22 mouse cellular contexts compared by ENCODE assay signal in genomic region chr6:49148368-49148767, GRCm38 (mm10).
A peak's percentile ranks its signal among the peaks of the same experiment; 100 is the strongest.
DNase-seq lines count a peak whose midpoint lies in the region; ATAC-seq lines count a peak whose summit lies in the region.
"Had no signal": no experiment of that assay in that cellular context is flagged by ENCODE, and none has a peak within 500 bp of the region (broad histone marks: within the 10 kb centered on the region; RNA-seq: fewer than 3 reads in every experiment).

No protein-coding gene starts in this region.

- no peak for ATAC-seq in midbrain, embryonic 11.5 days (ENCODE audit: low FRiP score)
- ATAC-seq in midbrain, embryonic 13.5 days = no peak
- no peak for ATAC-seq in CD4-positive, CD25-positive, alpha-beta regulatory T cell, adult 4 months
- ATAC-seq: activated CD4-positive, CD25-positive, alpha-beta regulatory T cell, adult 4 months; forebrain, embryonic 13.5 days; Patski had no signal

- H3K4me2 ChIP-seq in midbrain, embryonic 11.5 days = no peak overlapping the region
- no peak overlapping the region for H3K4me2 ChIP-seq in midbrain, embryonic 13.5 days (replicated peaks)
- H3K4me2 ChIP-seq: forebrain, embryonic 13.5 days; hindbrain, embryonic 13.5 days; neural tube, embryonic 15.5 days had no signal

- H3K9ac ChIP-seq in midbrain, embryonic 11.5 days (ENCODE audit: low read length) = no peak overlapping the region
- H3K9ac ChIP-seq in midbrain, embryonic 13.5 days (replicated peaks) = no peak overlapping the region
- H3K9ac ChIP-seq: forebrain, embryonic 13.5 days; hindbrain, embryonic 13.5 days; neural tube, embryonic 15.5 days had no signal

- no peak overlapping the region for H3K27ac ChIP-seq in midbrain, embryonic 11.5 days (ENCODE audit: low read depth, low read length)
- no peak overlapping the region for H3K27ac ChIP-seq in midbrain, embryonic 13.5 days
- H3K27ac ChIP-seq: embryonic facial prominence, embryonic 10.5 days; forebrain, embryonic 13.5 days; hindbrain, embryonic 13.5 days; macrophage; neural tube, embryonic 15.5 days had no signal

- H3K9me3 ChIP-seq in midbrain, embryonic 11.5 days (ENCODE audit: control insufficient read depth, low read length) = no peaks in the 10 kb centered on the region
- H3K9me3 ChIP-seq in midbrain, embryonic 13.5 days = no peaks in the 10 kb centered on the region
- H3K9me3 ChIP-seq: embryonic facial prominence, embryonic 10.5 days; forebrain, embryonic 13.5 days; hindbrain, embryonic 13.5 days; neural tube, embryonic 15.5 days had no signal

- DNase-seq in kidney, adult 11 months = peak; percentile 13
- DNase-seq in kidney, adult 9 months = no peak
- peak; percentile 72 for DNase-seq in midbrain, embryonic 11.5 days (ENCODE audit: low spot score, missing footprints)
- peak; percentile 30 for DNase-seq in kidney, postnatal 14 days
- DNase-seq in gastrocnemius, adult 8-10 months (ENCODE audit: low spot score in 2 of 2) = no peak
- no peak for DNase-seq in adrenal gland, postnatal 14 days
- DNase-seq: adrenal gland, postnatal 25 days; cerebellum, adult 18-20 months; layer of hippocampus, postnatal 36 days; midbrain, embryonic 14.5 days; retina, postnatal 1 day; thymus, postnatal 14 days had no signal

- no peak overlapping the region for H3K4me3 ChIP-seq in midbrain, embryonic 11.5 days (ENCODE audit: low read depth, low read length)
- no peak overlapping the region for H3K4me3 ChIP-seq in midbrain, embryonic 13.5 days (replicated peaks)
- H3K4me3 ChIP-seq: embryonic facial prominence, embryonic 10.5 days; forebrain, embryonic 13.5 days; hindbrain, embryonic 13.5 days; myocyte; neural tube, embryonic 15.5 days had no signal

- H3K36me3 ChIP-seq in midbrain, embryonic 11.5 days (ENCODE audit: control insufficient read depth, insufficient read depth, low read length) = no peaks in the 10 kb centered on the region
- 0 out of 2 replicates have a peak, but pooled peaks cover 3% of the 10 kb centered on the region for H3K36me3 ChIP-seq in midbrain, embryonic 13.5 days
- H3K36me3 ChIP-seq: hindbrain, embryonic 13.5 days; neural tube, embryonic 15.5 days had no signal

- WGBS in midbrain, embryonic 11.5 days = 93% methylated on average over 7 of the region's 7 CpGs
- WGBS in midbrain, embryonic 13.5 days = 96% methylated on average over 7 of the region's 7 CpGs

- peaks cover 4% of the 10 kb centered on the region; the same call in 1 of the 2 replicates for H3K4me1 ChIP-seq in midbrain, embryonic 11.5 days (ENCODE audit: control insufficient read depth, insufficient read depth, low read length)
- H3K4me1 ChIP-seq in midbrain, embryonic 13.5 days (replicated peaks) = peaks cover 41% of the 10 kb centered on the region

- no peaks in the 10 kb centered on the region for H3K27me3 ChIP-seq in midbrain, embryonic 11.5 days (ENCODE audit: control insufficient read depth, insufficient read depth, low read length)
- H3K27me3 ChIP-seq in midbrain, embryonic 13.5 days = no peaks in the 10 kb centered on the region
- H3K27me3 ChIP-seq: forebrain, embryonic 13.5 days; hindbrain, embryonic 13.5 days; neural tube, embryonic 15.5 days; Patski had no signal

Comparison
In these comparisons a context has a peak if more than half of its experiments do, and no peak if none do; other contexts are left out.
1. DNase-seq: peak in kidney, adult 11 months (single experiment), midbrain, embryonic 11.5 days (single experiment) and kidney, postnatal 14 days (single experiment); none in kidney, adult 9 months (single experiment), gastrocnemius, adult 8-10 months (0 of 2) and adrenal gland, postnatal 14 days (single experiment).